ENCODE assay signal across 10 mouse cellular contexts in genomic region chr10:60209237-60209636, GRCm38 (mm10). TPM values are rescaled to one million over a fixed set of nuclear protein-coding genes. Genes with fewer than 3 reads are reported as not detected.
A peak's percentile ranks its signal among the peaks of the same experiment; 100 is the strongest.
DNase-seq lines count a peak whose midpoint lies in the region; ATAC-seq and TF ChIP-seq lines count a peak whose summit lies in the region.
"Had no signal": no experiment of that assay in that cellular context is flagged by ENCODE, and none has a peak within 500 bp of the region (broad histone marks: within the 10 kb centered on the region; RNA-seq: fewer than 3 reads in every experiment).

No protein-coding gene starts in this region.

- no peaks in the 10 kb centered on the region for H3K9me3 ChIP-seq in heart, embryonic 10.5 days
- H3K9me3 ChIP-seq in heart, embryonic 16.5 days (replicated peaks; ENCODE audit: control insufficient read depth, low read length), result no peaks in the 10 kb centered on the region
- H3K9me3 ChIP-seq: embryonic facial prominence, embryonic 12.5 days; lung, embryonic 15.5 days had no signal

- peaks cover 9% of the 10 kb centered on the region for H3K4me1 ChIP-seq in heart, adult 2 months (ENCODE audit: control insufficient read depth, insufficient read depth, low read length)
- H3K4me1 ChIP-seq in heart, embryonic 10.5 days, result peaks cover 46% of the 10 kb centered on the region
- H3K4me1 ChIP-seq in embryonic fibroblast, embryonic 13.5 days (ENCODE audit: control insufficient read depth, insufficient read depth, low read length), result peaks cover 5% of the 10 kb centered on the region
- H3K4me1 ChIP-seq in heart, embryonic 16.5 days (ENCODE audit: control insufficient read depth, insufficient read depth, low read length), result peaks cover 39% of the 10 kb centered on the region

- H3K36me3 ChIP-seq in heart, adult 2 months (ENCODE audit: control insufficient read depth, insufficient read depth, low read length), result no peaks in the 10 kb centered on the region
- H3K36me3 ChIP-seq in heart, embryonic 10.5 days, result no peaks in the 10 kb centered on the region
- no peaks in the 10 kb centered on the region for H3K36me3 ChIP-seq in heart, embryonic 16.5 days (ENCODE audit: control insufficient read depth, insufficient read depth)
- H3K36me3 ChIP-seq: embryonic facial prominence, embryonic 12.5 days; lung, embryonic 15.5 days had no signal

- no peaks in the 10 kb centered on the region for H3K79me2 ChIP-seq in heart, adult 2 months (replicated peaks; ENCODE audit: control insufficient read depth, insufficient read depth, low read length)

- no peak for TF ChIP-seq EP300 in heart, adult 2 months (IDR thresholded peaks at IDR 0.05; ENCODE audit: insufficient read depth, low read depth, low read length)

- H3K4me2 ChIP-seq in heart, embryonic 16.5 days (ENCODE audit: low read depth, low read length), result no peak overlapping the region
- H3K4me2 ChIP-seq: embryonic facial prominence, embryonic 12.5 days; lung, embryonic 15.5 days had no signal

- DNase-seq in heart, adult 2 months, result peak; percentile 75 to 84
- DNase-seq in heart, embryonic 10.5 days (ENCODE audit: low spot score), result no peak
- DNase-seq in adrenal gland, adult 18-20 months (ENCODE audit: low spot score in 2 of 2), result peak; percentile 69 to 80
- peak; percentile 51 to 88 for DNase-seq in left cerebral cortex, adult 8-10 months (ENCODE audit: low spot score in 2 of 2)
- DNase-seq in skeletal muscle tissue, adult 2 months (ENCODE audit: low read depth, low spot score), result peak; percentile 95

- intact Hi-C loops in heart, adult 2 months (cut with DNase I), result no loop called here

- H3K9ac ChIP-seq in heart, adult 2 months (ENCODE audit: low read depth, low read length), result peak overlapping the region; percentile 72
- H3K9ac ChIP-seq in heart, embryonic 16.5 days (ENCODE audit: low read length), result peak overlapping the region; percentile 1; the same call in 1 of the 2 replicates
- H3K9ac ChIP-seq: embryonic facial prominence, embryonic 12.5 days; lung, embryonic 15.5 days had no signal

- H3K27me3 ChIP-seq in heart, adult 2 months (ENCODE audit: control insufficient read depth, insufficient read depth, low read length), result no peaks in the 10 kb centered on the region
- peaks cover 26% of the 10 kb centered on the region; the same call in 1 of the 2 replicates for H3K27me3 ChIP-seq in heart, embryonic 10.5 days (ENCODE audit: insufficient read depth, poor library complexity, severe bottlenecking)
- H3K27me3 ChIP-seq in heart, embryonic 16.5 days (ENCODE audit: control insufficient read depth, insufficient read depth, low read length), result no peaks in the 10 kb centered on the region
- H3K27me3 ChIP-seq: embryonic facial prominence, embryonic 12.5 days; lung, embryonic 15.5 days had no signal

- no peak for TF ChIP-seq CTCF in heart, adult 2 months (IDR thresholded peaks at IDR 0.05)
- no peak for TF ChIP-seq CTCF in embryonic fibroblast, embryonic 13.5 days (IDR thresholded peaks at IDR 0.05; ENCODE audit: borderline replicate concordance, insufficient read depth, low read length)

- peak overlapping the region; percentile 81 for H3K27ac ChIP-seq in heart, adult 2 months
- H3K27ac ChIP-seq in heart, embryonic 10.5 days, result no peak overlapping the region
- peak overlapping the region; percentile 12; the same call in 1 of the 2 replicates for H3K27ac ChIP-seq in embryonic fibroblast, embryonic 13.5 days (ENCODE audit: insufficient read depth, low read length)
- peak overlapping the region; percentile 75 for H3K27ac ChIP-seq in heart, embryonic 16.5 days (ENCODE audit: low read length)
- H3K27ac ChIP-seq: embryonic facial prominence, embryonic 12.5 days; lung, embryonic 15.5 days had no signal

- TF ChIP-seq POLR2A in heart, adult 2 months (IDR thresholded peaks at IDR 0.05; ENCODE audit: insufficient read depth, low read depth, low read length), result no peak
- no peak for TF ChIP-seq POLR2A in embryonic fibroblast, embryonic 13.5 days (IDR thresholded peaks at IDR 0.05; ENCODE audit: low read depth, low read length)

- ATAC-seq in heart, embryonic 16.5 days (replicated peaks; ENCODE audit: extremely low read depth, insufficient read depth, low FRiP score), result peak; percentile 58
- no peak for ATAC-seq in megakaryocyte, adult 5-6 weeks (ENCODE audit: poor library complexity, severe bottlenecking)

- H3K4me3 ChIP-seq in heart, adult 2 months, result no peak overlapping the region
- no peak overlapping the region for H3K4me3 ChIP-seq in heart, embryonic 10.5 days
- H3K4me3 ChIP-seq in embryonic fibroblast, embryonic 13.5 days (ENCODE audit: insufficient read depth, low read length), result no peak overlapping the region
- H3K4me3 ChIP-seq in heart, embryonic 16.5 days (ENCODE audit: low read length), result no peak overlapping the region
- H3K4me3 ChIP-seq: embryonic facial prominence, embryonic 12.5 days; lung, embryonic 15.5 days had no signal

- WGBS in heart, adult 2 months, result 21% methylated on average over 5 of the region's 5 CpGs
- 53% methylated on average over 5 of the region's 5 CpGs for WGBS in heart, embryonic 10.5 days
- WGBS in heart, embryonic 16.5 days, result 31% methylated on average over 5 of the region's 5 CpGs

RNA-seq across cellular contexts. Expression of gene Chst3, which starts 9.8 kb away (rescaled TPM):
- under 1 TPM; 0.80 to 0.91 TPM for total RNA-seq in heart, adult 2 months (2021)
- polyA plus RNA-seq in heart, adult 2 months (2012; rRNA removed), result 1.3 and 1.5 TPM in 2 replicates
- 0.51 and 0.89 TPM in 2 replicates for polyA plus RNA-seq in heart, embryonic 10.5 days (2016; fragmentation: Nextera tagmentation; extraction: Ambion mirVana)
- total RNA-seq in adrenal gland, adult 18-20 months (2021), result under 1 TPM; 0.77 to 0.86 TPM
- 0.13 and 0.63 TPM in 2 replicates for polyA plus RNA-seq in embryonic fibroblast, embryonic 13.5 days (2011; ENCODE audit: insufficient read length, low read depth, missing spikeins)
- 0.46 and 0.57 TPM in 2 replicates for polyA plus RNA-seq in heart, embryonic 16.5 days (2015; fragmentation: Nextera tagmentation; extraction: Ambion mirVana)
- total RNA-seq in left cerebral cortex, adult 8-10 months (2022), result 1 to 10 TPM; 1.2 to 2.0 (median 1.9) TPM
- 0.25 TPM in 1 of 2 replicates, not detected in the other for total RNA-seq in megakaryocyte, adult 5-6 weeks (2015)
- total RNA-seq in megakaryocyte, adult 5-6 weeks (2017), result 0.15 and 0.16 TPM in 2 replicates
